Mouse (Mus musculus): ENCODE results near the gene Rplp2. TPM values are rescaled to one million over a fixed set of nuclear protein-coding genes. Genes with fewer than 3 reads are reported as not detected.
A peak's percentile ranks its signal among the peaks of the same experiment; 100 is the strongest.

Rplp2 gene
- polyA plus RNA-seq, 1 experiment = 734 TPM

DNA sequence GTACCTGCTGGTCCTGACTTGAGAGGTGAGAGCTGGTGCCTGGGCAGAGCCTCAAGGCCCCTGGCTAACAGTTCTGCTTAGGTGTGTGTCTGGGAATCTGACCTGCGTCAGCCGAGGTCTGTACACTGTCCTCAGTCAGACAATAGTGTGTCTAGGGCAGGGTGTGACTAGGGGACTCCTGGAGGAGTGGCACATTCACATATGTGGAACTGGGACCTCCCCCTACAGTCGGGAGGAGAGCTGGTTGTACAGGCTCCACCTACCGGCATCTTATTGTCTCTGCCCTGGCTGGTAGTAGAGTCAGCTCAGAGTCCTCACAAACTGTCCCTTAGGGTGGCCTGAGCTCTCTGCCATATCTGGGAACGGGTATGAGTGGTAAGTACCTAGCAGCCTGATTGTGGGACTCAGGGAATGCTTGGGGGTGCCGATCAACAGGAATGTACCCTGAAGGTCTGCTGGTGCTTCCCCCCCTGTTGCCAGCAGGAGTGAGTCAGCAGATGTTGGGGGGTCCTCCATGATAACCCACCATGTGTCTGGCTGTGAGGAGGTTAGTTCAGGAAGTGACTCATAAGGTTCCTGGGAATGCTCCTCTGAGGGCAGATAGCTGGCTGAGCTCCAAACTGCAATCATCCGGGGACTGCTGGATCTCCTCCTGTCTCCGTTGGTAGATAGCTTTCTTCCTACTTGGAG, 21.5 kb downstream of the Rplp2 start:
- H3K27me3 ChIP-seq (replicated peaks; ENCODE audit: control insufficient read depth, insufficient read depth, low read length) = no peaks in the 10 kb centered on the region
- peak; percentile 44; the same call in 1 of the 2 replicates for TF ChIP-seq CTCF (conservative IDR thresholded peaks at IDR 0.05; ENCODE audit: insufficient read depth, insufficient read length, low read depth, low read length)
- no peak for TF ChIP-seq POLR2A (IDR thresholded peaks at IDR 0.05; ENCODE audit: low read depth, low read length)
- peaks cover 31% of the 10 kb centered on the region for H3K4me1 ChIP-seq (ENCODE audit: control insufficient read depth, insufficient read depth, low read length)
- peak overlapping the region; percentile 98 for H3K27ac ChIP-seq (ENCODE audit: insufficient read depth, low read depth, low read length)
- WGBS = 4% methylated on average over 8 of the region's 8 CpGs
- H3K4me3 ChIP-seq (ENCODE audit: insufficient read depth, low read depth, low read length) = peak overlapping the region; percentile 99
- H3K36me3 ChIP-seq (ENCODE audit: control insufficient read depth, insufficient read depth, low read length) = no peaks in the 10 kb centered on the region
- peak; percentile 82 for DNase-seq

DNA sequence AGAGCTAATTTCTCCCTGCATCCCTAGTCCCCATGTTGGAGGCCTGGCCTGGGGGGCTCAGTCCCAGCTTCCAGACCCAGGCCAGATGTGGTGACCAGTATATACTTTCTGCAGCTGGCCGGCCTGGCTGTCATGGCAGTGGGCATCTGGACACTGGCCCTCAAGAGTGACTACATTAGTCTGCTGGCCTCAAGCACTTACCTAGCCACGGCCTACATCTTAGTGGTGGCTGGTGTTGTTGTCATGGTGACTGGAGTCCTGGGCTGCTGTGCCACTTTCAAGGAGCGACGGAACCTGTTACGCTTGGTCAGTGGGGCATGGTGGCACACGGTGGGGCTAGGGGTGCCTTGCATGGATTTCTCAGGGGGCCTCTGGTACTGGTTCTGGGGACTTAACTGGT, 22.2 kb downstream of the Rplp2 start:
- WGBS = 52% methylated on average over 6 of the region's 6 CpGs
- H3K4me3 ChIP-seq (ENCODE audit: insufficient read depth, low read depth, low read length) = no peak overlapping the region
- peak; percentile 54 for DNase-seq
- H3K4me1 ChIP-seq (ENCODE audit: control insufficient read depth, insufficient read depth, low read length) = peaks cover 38% of the 10 kb centered on the region
- no peaks in the 10 kb centered on the region for H3K36me3 ChIP-seq (ENCODE audit: control insufficient read depth, insufficient read depth, low read length)
- TF ChIP-seq CTCF (conservative IDR thresholded peaks at IDR 0.05; ENCODE audit: insufficient read depth, insufficient read length, low read depth, low read length) (no peak), POLR2A (IDR thresholded peaks at IDR 0.05; ENCODE audit: low read depth, low read length) (no peak)
- no peaks in the 10 kb centered on the region for H3K27me3 ChIP-seq (replicated peaks; ENCODE audit: control insufficient read depth, insufficient read depth, low read length)
- peak overlapping the region; percentile 98 for H3K27ac ChIP-seq (ENCODE audit: insufficient read depth, low read depth, low read length)

DNA sequence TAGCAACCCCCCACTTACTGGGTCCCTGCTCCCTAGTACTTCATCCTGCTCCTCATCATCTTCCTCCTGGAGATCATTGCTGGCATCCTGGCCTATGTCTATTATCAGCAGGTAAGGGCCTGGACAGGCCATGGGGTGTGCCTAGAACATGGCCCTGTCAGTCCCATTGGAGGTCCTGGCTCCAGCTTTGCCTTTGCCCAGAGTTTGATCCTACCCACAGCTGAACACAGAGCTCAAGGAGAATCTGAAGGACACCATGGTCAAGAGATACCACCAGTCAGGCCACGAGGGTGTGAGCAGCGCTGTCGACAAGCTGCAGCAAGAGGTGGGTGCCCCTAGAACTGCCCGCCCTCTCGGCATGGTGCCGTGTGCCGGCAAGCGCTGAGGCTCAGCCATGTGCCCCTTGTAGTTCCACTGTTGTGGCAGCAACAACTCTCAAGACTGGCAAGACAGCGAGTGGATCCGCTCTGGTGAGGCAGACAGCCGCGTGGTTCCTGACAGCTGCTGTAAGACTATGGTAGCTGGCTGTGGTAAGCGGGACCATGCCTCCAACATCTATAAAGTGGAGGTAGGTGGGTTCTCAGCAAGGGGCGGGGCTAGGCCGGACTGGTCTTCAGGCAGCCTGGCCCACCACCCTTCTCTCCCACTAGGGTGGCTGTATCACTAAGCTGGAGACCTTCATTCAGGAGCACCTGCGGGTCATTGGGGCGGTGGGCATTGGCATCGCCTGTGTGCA, 22.9 kb downstream of the Rplp2 start:
- TF ChIP-seq POLR2A (IDR thresholded peaks at IDR 0.05; ENCODE audit: low read depth, low read length) (no peak), CTCF (conservative IDR thresholded peaks at IDR 0.05; ENCODE audit: insufficient read depth, insufficient read length, low read depth, low read length) (no peak)
- WGBS = 85% methylated on average over 18 of the region's 18 CpGs
- no peak for DNase-seq

DNA sequence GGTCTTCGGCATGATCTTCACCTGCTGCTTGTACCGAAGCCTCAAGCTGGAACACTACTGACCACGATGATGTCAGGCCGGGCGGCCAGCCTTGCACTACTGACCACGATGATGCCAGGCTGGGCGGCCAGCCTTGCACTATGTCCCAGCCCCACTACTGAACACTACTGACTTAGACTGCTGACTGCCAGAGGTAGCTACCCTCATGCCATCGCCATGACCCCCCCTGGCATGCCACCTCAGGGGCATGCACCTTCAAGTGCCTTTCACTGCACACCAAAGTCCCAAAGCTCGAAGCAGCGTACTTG, 23.4 kb downstream of the Rplp2 start:
- no peaks in the 10 kb centered on the region for H3K27me3 ChIP-seq (replicated peaks; ENCODE audit: control insufficient read depth, insufficient read depth, low read length)
- no peak overlapping the region for H3K27ac ChIP-seq (ENCODE audit: insufficient read depth, low read depth, low read length)
- H3K4me1 ChIP-seq (ENCODE audit: control insufficient read depth, insufficient read depth, low read length) = peaks cover 39% of the 10 kb centered on the region
- H3K36me3 ChIP-seq (ENCODE audit: control insufficient read depth, insufficient read depth, low read length) = no peaks in the 10 kb centered on the region
- no peak for DNase-seq
- 84% methylated on average over 10 of the region's 10 CpGs for WGBS
- TF ChIP-seq POLR2A (IDR thresholded peaks at IDR 0.05; ENCODE audit: low read depth, low read length) = no peak
- no peak for TF ChIP-seq CTCF (conservative IDR thresholded peaks at IDR 0.05; ENCODE audit: insufficient read depth, insufficient read length, low read depth, low read length)
- no peak overlapping the region for H3K4me3 ChIP-seq (ENCODE audit: insufficient read depth, low read depth, low read length)

More for the DNA sequence above, 22.9 kb downstream of the Rplp2 start:
- H3K36me3 ChIP-seq (ENCODE audit: control insufficient read depth, insufficient read depth, low read length) = no peaks in the 10 kb centered on the region
- H3K27ac ChIP-seq (ENCODE audit: insufficient read depth, low read depth, low read length) = no peak overlapping the region
- peaks cover 39% of the 10 kb centered on the region for H3K4me1 ChIP-seq (ENCODE audit: control insufficient read depth, insufficient read depth, low read length)
- H3K27me3 ChIP-seq (replicated peaks; ENCODE audit: control insufficient read depth, insufficient read depth, low read length) = no peaks in the 10 kb centered on the region
- no peak overlapping the region for H3K4me3 ChIP-seq (ENCODE audit: insufficient read depth, low read depth, low read length)

DNA sequence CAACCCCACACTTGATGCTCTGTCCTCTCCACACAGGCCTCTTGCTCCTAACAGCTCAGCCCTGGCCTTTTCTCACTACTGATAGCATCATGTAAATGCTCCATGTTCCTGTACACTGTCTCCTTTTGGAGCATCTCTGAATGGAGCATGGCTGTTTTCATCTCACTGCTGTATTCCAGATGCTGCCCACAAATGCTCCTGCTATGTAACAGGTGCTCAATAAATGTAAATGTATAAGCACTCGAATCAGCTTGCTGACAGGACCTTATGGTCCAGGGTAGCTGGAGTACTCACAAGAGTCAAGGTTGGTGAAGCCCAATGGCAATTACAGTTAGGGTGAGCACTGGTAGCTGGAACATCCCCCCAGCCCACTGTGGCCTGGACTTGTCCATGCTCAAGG, 24.1 kb downstream of the Rplp2 start:
- 95% methylated on average over 1 of the region's 1 CpGs for WGBS
- H3K4me3 ChIP-seq (ENCODE audit: insufficient read depth, low read depth, low read length) = no peak overlapping the region
- DNase-seq = no peak
- no peak overlapping the region for H3K27ac ChIP-seq (ENCODE audit: insufficient read depth, low read depth, low read length)
- H3K36me3 ChIP-seq (ENCODE audit: control insufficient read depth, insufficient read depth, low read length) = no peaks in the 10 kb centered on the region
- H3K27me3 ChIP-seq (replicated peaks; ENCODE audit: control insufficient read depth, insufficient read depth, low read length) = no peaks in the 10 kb centered on the region
- peaks cover 39% of the 10 kb centered on the region for H3K4me1 ChIP-seq (ENCODE audit: control insufficient read depth, insufficient read depth, low read length)
- TF ChIP-seq CTCF (conservative IDR thresholded peaks at IDR 0.05; ENCODE audit: insufficient read depth, insufficient read length, low read depth, low read length) = no peak
- no peak for TF ChIP-seq POLR2A (IDR thresholded peaks at IDR 0.05; ENCODE audit: low read depth, low read length)

DNA sequence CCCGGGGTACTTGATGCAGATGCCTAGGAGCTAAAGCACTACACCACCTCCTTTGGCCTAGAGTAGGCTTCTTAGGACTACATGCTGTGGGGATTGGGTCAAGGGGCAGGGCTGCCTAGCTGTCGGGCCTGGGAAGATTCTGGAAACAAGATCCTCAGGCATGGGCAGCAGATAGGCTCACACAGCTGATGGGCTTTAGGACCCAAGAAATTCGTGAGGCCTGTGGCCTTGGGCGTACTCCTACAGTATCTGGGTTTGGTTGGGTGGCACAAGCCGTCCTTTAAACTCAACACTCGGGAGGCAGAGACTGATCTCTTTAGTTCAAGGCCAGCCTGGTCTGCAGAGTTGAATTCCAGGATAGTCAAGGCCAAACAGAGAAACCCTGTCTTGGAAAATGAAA, 25.1 kb downstream of the Rplp2 start:
- no peaks in the 10 kb centered on the region for H3K36me3 ChIP-seq (ENCODE audit: control insufficient read depth, insufficient read depth, low read length)
- no peak overlapping the region for H3K27ac ChIP-seq (ENCODE audit: insufficient read depth, low read depth, low read length)
- no peak for TF ChIP-seq CTCF (conservative IDR thresholded peaks at IDR 0.05; ENCODE audit: insufficient read depth, insufficient read length, low read depth, low read length)
- no peak overlapping the region for H3K4me3 ChIP-seq (ENCODE audit: insufficient read depth, low read depth, low read length)
- 73% methylated on average over 6 of the region's 6 CpGs for WGBS
- DNase-seq = no peak
- no peaks in the 10 kb centered on the region for H3K27me3 ChIP-seq (replicated peaks; ENCODE audit: control insufficient read depth, insufficient read depth, low read length)
- H3K4me1 ChIP-seq (ENCODE audit: control insufficient read depth, insufficient read depth, low read length) = peaks cover 38% of the 10 kb centered on the region

DNA sequence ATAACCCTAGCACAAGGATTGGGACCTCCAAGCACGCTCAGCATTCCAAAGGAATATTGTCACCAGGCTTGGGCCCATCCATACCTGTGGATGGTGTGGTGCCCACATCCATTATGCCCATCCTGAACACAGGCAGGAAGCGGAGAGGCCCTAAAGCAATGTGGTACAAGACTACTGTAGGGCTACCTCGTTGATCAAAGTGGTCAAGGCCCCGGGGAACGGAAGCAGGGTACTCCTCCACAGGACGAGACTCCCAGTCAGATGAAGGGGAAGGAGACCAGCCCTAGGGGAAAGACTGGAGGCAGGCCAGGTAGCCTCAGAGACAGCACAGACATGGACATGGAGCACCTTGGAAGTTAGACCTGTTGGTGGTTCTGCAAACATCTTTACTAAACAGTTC, 25.6 kb downstream of the Rplp2 start:
- Histone ChIP-seq H3K36me3 (ENCODE audit: control insufficient read depth, insufficient read depth, low read length) (no peaks in the 10 kb centered on the region), H3K4me3 (ENCODE audit: insufficient read depth, low read depth, low read length) (no peak overlapping the region), H3K4me1 (ENCODE audit: control insufficient read depth, insufficient read depth, low read length) (peaks cover 43% of the 10 kb centered on the region), H3K27me3 (replicated peaks; ENCODE audit: control insufficient read depth, insufficient read depth, low read length) (no peaks in the 10 kb centered on the region), H3K27ac (ENCODE audit: insufficient read depth, low read depth, low read length) (no peak overlapping the region)
- TF ChIP-seq CTCF (conservative IDR thresholded peaks at IDR 0.05; ENCODE audit: insufficient read depth, insufficient read length, low read depth, low read length) (no peak), POLR2A (IDR thresholded peaks at IDR 0.05; ENCODE audit: low read depth, low read length) (no peak)
- WGBS = 66% methylated on average over 6 of the region's 6 CpGs
- DNase-seq = no peak
